Mouse (Mus musculus) cerebellum, adult 11 months (tissue): ENCODE results near the gene Nfrkb.

Source experiments
- DNase-seq: peaks from one replicate; pipeline ENCODE4 v3.0.0; 2022

Nfrkb gene

DNA sequence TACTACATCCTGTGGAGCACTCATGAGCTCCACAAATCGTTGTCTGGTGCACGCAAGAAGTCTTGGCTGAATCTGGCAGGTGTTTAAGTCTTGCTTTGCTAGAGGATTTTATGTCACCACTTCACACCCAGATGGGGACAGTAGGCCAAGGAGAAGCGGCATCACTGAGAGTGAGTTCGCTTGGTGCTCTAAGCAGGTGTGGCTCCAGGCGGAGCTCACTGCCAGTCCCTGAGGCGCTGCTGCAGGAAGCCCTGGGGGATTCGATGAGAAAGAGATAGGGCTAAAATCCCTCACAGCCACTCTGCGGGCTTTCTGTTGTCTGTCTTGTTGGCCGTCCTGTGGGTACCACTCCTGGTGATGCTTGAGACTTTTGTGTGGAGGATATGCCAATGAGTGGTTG is 44.0 kb downstream of the Nfrkb start:
- DNase-seq, result no peak

DNA sequence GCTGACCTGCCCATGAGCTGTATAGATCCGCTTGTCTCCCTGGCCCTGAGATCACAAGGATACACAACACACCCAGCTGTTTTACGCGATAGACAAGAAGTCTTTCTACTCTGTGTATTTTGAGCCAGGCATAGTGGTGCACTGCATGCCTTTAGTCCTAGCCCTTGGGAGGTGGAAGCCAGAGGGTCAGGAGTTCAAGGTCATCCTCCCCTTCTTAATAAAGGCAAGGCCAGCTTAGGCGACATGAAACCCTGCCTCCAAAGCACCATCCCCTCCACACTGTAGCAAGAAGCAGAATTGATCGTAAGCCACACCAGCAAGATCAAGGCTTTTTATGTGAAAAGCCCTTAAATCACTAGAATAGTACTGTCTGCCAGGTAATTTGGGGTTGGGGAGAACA is 45.8 kb downstream of the Nfrkb start:
- DNase-seq, result no peak

DNA sequence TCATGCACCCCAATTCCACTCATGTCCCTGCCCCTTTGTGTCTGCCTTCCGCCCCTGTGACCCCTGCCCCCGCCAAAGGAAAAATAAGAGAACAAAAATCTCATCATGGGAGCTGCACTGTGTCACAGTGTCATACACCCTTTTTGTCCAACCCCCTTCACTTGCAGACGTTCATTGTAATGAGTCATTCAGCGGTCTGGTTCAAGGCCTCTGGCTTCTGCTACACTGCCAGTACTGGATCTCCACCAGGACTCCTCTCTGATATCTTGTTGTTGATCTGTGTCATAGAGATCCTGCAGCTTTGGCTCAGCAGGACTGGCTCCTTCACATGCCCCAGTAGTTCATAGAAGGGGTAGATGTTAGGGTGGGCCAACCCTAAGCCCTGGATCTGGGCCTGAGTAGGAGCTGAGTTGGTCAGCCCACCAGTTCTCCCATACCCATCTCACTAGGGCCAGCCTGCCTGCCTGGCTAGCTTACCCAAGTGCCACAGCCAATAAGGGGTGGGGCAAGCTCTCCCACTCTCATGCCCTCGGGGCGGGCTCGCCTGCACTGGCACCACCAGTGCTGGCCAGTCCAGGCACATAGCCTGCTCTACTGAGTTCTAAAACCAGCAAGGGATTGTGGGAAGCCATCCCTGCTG is 46.5 kb downstream of the Nfrkb start:
- no peak for DNase-seq

DNA sequence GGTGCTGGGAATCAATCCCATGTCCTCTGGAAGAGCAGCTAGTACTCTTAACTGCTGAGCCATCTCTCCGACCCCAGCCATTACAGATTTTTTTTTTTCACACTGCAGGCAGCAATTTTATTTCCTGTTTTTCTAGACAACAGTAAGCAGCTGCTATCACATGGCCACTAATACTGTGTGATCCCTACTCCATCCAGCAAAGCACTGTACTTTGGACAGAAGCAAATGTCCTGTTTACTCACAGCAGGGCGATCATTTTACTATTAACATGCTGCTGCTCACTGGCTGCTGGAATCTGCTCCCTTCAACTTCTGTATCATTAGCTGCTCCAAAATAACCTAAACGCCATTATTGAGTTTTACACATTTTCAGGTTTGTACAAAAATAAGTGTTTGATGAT is 47.4 kb downstream of the Nfrkb start:
- DNase-seq, result no peak

DNA sequence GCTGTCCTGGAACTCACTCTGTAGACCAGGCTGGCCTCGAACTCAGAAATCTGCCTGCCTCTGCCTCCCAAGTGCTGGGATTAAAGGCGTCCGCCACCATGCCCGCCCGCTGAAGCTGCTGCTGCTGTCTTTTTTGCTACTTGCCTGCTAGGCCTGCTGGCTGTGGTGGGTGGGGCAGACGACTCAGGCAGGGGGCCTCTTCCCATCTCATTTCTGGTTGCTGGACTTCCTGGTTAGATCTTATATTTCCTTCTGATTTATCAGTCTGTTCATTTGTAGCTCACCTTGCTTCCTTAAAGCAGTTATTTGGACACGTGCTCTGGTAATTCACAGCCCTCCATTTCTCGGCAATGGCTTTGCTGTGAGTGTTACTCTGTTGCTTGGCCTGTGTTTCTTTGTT is 49.4 kb downstream of the Nfrkb start:
- no peak for DNase-seq

DNA sequence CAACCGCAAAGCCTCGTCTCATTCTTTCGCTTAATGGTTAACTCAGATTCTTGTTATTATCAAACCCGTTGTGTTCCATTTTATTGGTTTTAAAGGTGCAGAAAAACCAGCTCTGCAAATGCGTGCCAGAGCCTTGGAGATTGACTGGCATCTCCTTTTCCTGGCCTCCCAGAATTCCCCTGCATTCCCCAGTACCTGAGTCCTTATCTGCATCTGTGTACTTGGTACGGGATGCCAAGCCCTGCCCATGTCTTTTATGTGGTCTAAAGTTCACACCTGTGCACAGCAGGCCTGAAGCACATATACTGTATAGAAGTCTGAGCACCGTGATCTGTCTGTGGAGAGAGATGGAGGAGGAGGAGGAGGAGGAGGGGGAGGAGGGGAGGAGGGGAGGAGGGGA is 51.9 kb downstream of the Nfrkb start:
- DNase-seq, result no peak

DNA sequence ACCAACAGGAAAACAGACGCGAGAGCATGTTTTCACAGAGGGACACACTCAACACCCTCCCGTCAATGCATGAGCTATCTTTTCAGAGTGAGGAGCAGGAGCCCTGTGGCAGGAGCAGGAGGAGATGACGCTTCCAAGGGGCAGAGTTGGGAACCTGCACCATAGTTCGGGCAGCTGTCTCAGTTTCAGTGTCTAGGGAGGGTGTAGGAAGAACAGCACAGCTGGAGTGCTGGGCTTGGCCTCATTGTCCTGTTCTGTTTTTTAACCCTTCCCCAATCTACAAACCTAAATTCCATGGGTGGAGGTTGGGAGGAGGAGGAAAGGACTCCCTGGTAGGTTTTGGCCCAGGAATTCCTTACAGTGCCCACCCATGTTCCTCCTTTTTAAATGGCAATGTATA is 52.8 kb downstream of the Nfrkb start:
- DNase-seq, result no peak

DNA sequence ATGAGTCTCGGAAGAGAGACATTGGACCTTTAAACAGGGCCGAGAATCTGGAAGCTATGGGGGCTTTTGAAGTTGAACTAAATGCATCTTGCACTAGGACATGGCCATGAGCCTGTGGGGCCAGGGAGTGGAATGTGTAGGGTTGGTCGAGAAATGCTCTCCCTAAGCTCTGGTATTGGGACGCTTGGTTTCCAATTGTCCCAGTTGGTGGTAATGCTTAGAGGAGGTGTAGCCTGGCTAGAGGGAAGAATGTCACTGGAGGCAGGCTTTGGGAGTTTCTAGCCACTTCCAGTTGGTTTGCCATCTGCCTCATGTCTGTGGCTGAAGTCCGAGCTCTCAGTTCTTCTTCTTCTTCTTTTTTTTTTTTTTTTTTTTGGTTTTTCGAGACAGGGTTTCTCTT is 53.3 kb downstream of the Nfrkb start:
- no peak for DNase-seq

DNA sequence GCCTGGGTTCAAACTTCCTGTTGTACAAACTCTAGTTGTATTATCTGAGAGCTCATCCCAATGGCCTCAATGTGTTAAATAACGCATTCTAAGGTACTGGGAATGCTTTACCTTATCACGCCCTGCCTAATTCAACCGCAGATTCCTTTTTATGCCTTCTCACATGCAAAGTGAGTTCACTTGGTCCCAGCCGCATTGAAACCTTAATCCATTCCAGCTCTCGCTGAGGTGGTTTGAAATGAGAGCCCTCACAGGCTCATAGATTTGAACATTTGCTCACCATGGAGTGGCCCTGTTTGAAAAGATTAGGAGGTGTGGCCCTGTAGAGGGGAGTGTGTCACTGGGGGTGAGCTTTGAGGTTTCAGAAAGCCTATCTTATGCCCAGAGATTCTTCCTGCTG is 54.4 kb downstream of the Nfrkb start:
- DNase-seq, result no peak

DNA sequence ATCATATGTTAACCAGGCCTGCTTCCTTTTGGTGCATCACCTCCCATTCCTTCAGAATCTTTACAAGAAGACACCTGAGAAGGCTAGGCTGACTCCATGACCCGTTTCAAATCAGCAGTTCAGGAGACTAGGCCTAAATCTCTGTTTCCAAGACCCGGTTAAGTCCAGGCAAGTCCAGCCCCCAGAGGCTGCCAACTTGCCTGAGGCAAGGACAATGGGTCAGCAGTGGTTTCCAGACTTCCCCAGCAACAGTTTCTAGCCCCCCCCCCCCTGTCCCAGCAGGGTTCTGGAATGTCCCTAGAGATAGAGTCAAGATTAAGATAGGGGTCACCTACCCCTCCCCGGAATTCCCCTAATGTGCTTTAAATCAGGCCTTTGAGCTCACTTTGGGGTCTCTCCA is 55.5 kb downstream of the Nfrkb start:
- no peak for DNase-seq

DNA sequence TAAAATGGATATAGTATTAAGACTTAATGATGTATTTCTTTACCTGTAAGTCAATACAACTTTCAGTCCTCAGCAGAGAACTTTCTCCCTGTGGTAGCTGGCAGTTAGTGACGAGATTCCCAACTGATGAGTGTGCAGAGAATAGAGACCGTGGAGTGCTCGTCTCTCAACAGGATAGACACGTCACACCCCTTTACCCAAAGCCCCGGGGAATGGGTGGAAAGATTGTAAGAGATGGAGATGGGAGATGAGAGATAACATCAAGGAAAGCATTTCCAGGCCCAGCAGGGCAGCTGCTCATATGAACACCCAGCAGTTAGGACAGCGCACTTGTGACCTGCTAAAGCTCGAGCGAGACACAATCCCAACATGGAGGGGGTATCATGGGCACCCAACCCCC is 58.2 kb downstream of the Nfrkb start:
- DNase-seq, result no peak

DNA sequence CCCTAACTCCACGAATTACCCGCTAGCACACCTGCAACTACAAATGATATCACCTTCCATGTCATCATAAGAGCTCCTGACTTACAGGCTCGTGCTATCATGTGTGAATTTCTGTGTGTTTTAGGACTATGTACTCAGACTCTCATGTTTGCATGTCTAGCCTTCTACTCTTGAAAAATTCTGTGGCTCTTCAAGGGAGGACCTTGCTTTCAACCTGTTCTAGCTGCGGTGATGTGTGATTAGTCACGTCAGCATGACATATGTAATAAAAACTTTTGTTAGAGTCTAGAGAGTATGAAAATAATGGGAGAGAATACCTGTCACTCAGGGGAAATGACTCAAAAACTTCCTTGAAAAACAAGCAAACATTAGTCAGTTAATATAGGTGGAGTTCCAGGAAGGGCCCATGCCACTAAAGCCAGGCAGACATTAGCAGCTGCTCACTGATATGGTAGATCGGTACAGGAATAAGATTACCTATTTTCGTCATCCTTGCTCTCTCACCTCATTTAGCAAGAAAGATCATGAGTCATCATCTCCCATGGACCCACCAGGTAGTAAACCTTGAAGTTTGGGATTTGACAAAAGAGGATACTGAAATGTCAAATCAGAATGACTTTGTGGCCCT is 63.3 kb downstream of the Nfrkb start:
- no peak for DNase-seq

DNA sequence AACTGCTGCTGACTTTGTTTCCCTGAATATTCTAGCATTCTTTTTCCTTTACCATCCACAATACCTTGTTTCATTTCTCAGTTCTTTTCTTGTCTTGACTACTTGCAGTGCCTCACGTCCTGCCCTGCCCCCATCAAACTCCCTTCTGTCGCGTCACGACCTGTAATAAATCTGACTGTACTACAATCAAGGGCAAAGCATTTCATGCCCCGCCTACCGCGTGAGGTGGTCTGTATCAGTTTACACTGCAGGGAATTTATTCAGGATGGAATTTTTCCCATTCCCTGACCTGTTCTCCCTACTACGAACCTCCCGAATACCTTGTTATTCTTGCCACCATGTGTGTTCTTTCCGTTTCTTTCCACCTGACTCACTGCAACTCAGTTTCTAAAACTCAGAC is 66.2 kb downstream of the Nfrkb start:
- no peak for DNase-seq

DNA sequence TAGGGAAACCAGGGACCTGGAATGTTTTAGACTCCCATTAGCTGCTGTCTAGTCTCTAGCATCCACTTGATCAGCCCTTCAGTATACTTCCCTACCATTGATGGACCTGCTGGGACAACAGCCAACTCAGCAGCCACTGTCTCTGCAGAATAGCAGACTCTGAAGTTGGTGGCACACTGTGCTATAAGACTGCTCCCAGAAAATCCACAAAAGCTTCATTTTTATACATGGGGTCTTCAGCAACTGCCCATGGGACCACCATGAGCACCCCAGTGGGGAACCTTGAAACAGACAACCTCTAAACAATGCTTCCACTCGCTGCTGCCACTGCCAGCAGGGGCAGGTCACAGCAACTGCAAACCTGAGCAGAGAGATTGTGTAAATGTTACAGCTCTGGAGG is 68.4 kb downstream of the Nfrkb start:
- DNase-seq, result no peak

DNA sequence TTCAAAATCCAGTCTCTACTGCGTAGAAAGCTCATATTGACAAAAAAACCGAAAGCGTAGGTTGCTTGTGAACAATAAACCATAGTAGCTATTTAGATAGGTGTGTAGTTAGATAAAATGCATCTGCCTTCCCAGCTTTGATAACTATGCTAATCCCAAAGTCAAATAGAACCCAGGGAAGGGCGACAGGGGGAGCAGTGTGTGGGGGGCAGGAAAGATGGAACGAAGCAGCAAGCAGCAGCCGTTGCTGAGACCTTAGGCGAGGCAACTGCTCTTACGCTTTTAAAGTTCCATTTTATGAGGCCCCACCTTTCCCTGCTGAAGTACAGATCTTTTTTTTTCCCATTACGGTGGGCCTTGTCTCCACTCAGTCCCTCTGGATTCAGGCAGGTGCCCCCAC is 77.2 kb downstream of the Nfrkb start:
- no peak for DNase-seq

DNA sequence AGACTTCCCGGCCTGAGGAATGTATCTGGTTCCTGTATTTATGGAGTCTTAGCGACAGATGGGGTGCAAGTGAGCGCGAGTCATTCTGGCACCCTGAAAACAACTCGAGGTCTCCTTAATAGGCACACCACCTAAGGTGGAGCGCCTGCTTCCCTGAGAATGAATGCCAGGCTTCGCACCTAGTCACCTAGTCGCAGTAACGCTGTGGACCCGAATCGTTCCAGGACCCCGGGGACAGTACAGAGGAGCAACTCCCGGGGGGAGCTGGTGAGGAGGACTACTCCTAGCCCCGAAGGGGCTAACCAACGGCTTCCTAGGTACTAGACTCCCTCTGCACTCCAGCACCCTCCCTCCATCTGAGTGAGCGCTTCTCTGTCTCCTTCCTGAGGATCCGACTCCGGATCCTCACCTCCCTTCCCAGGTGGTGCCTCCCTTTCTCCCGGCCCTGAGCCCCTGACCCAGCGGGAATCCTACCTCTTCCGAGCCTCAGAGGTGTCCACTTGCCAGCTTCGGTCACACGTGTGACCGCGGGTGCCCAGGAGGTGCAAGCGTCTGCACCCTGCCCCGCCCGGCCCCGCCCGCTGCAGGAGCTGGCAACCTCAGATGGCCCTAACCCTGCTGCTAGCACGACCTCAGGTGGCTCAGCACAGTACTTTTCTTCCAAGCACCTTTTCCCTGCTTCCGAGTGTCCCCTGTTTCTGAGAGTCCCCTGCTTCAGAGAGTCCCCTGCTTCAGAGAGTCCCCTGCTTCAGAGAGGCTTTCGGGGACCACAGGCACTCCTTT is 77.9 kb downstream of the Nfrkb start, which contains the start of gene Tmem45b:
Gene Tmem45b (minus strand): TSS at position 771 of the 783 bp plus-strand sequence.
- DNase-seq, result no peak
